Mouse (Mus musculus): ENCODE measurements around the gene Ciita. TPM values are rescaled to one million over a fixed set of nuclear protein-coding genes. Genes with fewer than 3 reads are reported as not detected.

The Ciita gene
- polyA plus RNA-seq, 1 experiment from 2014 or later, result 0.35 TPM

DNA sequence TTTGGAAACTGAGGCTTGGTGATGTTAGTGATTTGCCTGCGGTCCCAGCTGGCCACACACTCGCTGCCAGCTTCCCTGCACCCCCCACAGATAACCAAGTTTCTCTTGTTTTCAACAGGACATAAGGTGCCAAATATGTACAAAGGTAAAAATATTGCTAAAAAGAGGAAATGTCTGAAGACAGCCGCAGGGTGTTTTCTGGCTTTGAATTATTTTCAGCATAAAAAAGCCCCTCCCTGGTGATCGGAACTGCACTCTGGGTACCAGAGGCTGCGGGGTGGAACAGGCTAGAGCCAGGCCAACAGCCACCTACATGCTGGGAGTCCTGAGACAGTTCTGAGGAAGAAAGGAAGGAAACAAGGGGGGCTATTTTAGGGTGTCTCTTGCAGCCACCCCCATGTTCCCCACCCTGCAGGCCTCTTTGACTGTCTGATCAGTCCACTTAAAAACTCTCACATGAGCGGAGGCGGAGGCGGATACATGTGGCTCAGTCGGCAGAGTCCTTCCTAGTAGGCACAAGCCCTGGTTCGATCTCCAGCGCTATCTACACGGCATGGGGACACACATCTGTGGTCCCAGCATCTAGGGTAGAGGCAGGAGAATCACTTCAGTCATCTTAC is 36.2 kb downstream of the Ciita start:
- DNase-seq (ENCODE audit: low spot score), result no peak
- Histone ChIP-seq H3K36me3 (ENCODE audit: control insufficient read depth, insufficient read depth, low read length) (no peaks in the 10 kb centered on the region), H3K4me3 (ENCODE audit: low read depth, low read length) (no peak overlapping the region), H3K4me1 (ENCODE audit: control insufficient read depth, insufficient read depth, low read length) (no peaks in the 10 kb centered on the region), H3K27me3 (replicated peaks; ENCODE audit: control insufficient read depth, insufficient read depth, low read length) (no peaks in the 10 kb centered on the region), H3K4me2 (ENCODE audit: low read depth, low read length) (no peak overlapping the region), H3K9me3 (ENCODE audit: control insufficient read depth, low read length) (no peaks in the 10 kb centered on the region), H3K9ac (ENCODE audit: low read depth, low read length) (no peak overlapping the region), H3K27ac (replicated peaks; ENCODE audit: low read depth, low read length) (no peak overlapping the region)
- ATAC-seq (ENCODE audit: low read depth), result no peak
- 88% methylated on average over 12 of the region's 12 CpGs for WGBS

- Histone ChIP-seq H3K27me3 (replicated peaks; ENCODE audit: control insufficient read depth, insufficient read depth, low read length) (no peaks in the 10 kb centered on the region), H3K4me1 (ENCODE audit: control insufficient read depth, insufficient read depth, low read length) (no peaks in the 10 kb centered on the region), H3K36me3 (ENCODE audit: control insufficient read depth, insufficient read depth, low read length) (no peaks in the 10 kb centered on the region), H3K4me2 (ENCODE audit: low read depth, low read length) (no peak overlapping the region), H3K4me3 (ENCODE audit: low read depth, low read length) (no peak overlapping the region), H3K9ac (ENCODE audit: low read depth, low read length) (no peak overlapping the region), H3K9me3 (ENCODE audit: control insufficient read depth, low read length) (no peaks in the 10 kb centered on the region), H3K27ac (replicated peaks; ENCODE audit: low read depth, low read length) (no peak overlapping the region)
- 50% methylated on average over 5 of the region's 5 CpGs for WGBS
- no peak for ATAC-seq (ENCODE audit: low read depth)
- no peak for DNase-seq (ENCODE audit: low spot score)
These were observed 38.2 kb downstream of the Ciita start for GRCm38 (mm10) chr16:10518030-10518429.

DNA sequence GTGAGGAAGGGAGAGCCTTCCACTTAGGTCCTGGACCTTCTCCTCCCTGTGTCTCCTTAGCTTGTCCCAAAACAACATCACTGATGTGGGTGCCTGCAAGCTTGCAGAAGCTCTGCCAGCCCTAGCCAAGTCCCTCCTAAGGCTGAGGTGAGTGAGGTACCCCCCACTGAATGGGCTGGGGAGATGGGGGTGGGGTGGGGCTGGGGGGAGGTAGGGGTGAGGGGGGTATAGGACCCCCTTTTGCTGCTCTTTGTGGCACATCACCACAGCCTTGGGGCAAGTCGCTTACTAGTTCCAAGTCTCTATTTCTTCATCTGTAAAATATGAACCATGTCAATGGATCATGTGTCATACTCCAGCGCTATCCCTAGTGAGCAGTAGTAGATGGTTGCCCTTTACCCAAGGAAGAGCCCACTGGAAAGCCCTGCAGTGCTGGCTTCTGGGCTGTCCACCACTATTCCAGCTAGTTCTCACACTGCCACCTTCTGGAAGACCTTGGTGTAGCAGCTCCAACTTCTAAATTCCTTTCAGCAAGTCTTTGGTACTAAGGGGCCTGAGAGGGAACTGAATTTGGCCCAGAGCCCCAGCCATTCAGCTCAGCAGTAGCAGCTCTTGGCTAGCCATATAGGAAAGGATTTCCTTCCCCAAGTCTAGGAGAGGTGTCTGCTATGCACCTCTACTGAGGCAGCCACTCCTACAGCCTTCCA is 41.2 kb downstream of the Ciita start:
- DNase-seq (ENCODE audit: low spot score), result peak; percentile 88
- no peak overlapping the region for H3K4me3 ChIP-seq (ENCODE audit: low read depth, low read length)
- no peak overlapping the region for H3K9ac ChIP-seq (ENCODE audit: low read depth, low read length)
- ATAC-seq (ENCODE audit: low read depth), result peak; percentile 82
- no peak overlapping the region for H3K27ac ChIP-seq (replicated peaks; ENCODE audit: low read depth, low read length)
- H3K4me2 ChIP-seq (ENCODE audit: low read depth, low read length), result no peak overlapping the region
- no peaks in the 10 kb centered on the region for H3K27me3 ChIP-seq (replicated peaks; ENCODE audit: control insufficient read depth, insufficient read depth, low read length)
- WGBS, result 44% methylated on average over 2 of the region's 2 CpGs
- no peaks in the 10 kb centered on the region for H3K9me3 ChIP-seq (ENCODE audit: control insufficient read depth, low read length)
- no peaks in the 10 kb centered on the region for H3K4me1 ChIP-seq (ENCODE audit: control insufficient read depth, insufficient read depth, low read length)
- H3K36me3 ChIP-seq (ENCODE audit: control insufficient read depth, insufficient read depth, low read length), result no peaks in the 10 kb centered on the region

DNA sequence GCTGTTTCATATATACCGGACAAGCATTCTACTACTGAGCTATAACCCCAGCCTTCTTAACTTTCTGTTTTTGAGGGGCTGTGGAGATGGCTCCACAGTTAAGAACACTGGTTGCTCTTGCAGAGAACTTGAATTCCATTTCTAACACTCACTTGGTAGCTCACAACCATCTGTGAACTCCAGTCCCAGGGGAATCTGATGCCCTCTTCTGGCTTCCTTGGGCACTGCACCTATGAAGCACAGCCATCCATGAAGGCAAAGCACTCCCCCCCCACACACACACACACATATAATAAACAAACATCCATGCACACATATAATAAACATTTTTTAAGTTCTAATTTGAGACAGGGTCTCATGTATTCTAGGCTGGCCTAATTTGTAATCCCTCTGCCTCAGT is 43.0 kb downstream of the Ciita start:
- no peak for DNase-seq (ENCODE audit: low spot score)
- WGBS, result 81% methylated on average over 1 of the region's 1 CpGs

DNA sequence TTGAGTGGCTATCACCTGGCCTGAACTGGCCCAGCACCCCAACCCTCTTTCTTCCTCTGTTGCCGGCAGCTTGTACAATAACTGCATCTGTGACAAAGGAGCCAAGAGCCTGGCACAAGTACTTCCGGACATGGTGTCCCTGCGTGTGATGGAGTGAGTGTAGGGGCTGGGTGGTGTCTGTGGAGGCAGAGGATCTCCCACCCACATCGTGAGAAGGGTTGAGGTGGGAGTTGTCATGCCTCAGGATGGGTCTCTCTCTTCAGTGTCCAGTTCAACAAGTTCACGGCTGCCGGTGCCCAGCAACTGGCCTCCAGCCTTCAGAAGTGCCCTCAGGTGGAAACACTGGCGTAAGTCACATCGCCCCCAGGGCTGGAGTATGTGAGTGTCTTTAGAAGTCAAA is 43.8 kb downstream of the Ciita start:
- no peak overlapping the region for H3K9ac ChIP-seq (ENCODE audit: low read depth, low read length)
- ATAC-seq (ENCODE audit: low read depth) (no peak), DNase-seq (ENCODE audit: low spot score) (no peak)
- no peaks in the 10 kb centered on the region for H3K4me1 ChIP-seq (ENCODE audit: control insufficient read depth, insufficient read depth, low read length)
- 86% methylated on average over 8 of the region's 8 CpGs for whole genome bisulfite sequencing
- H3K27me3 ChIP-seq (replicated peaks; ENCODE audit: control insufficient read depth, insufficient read depth, low read length), result no peaks in the 10 kb centered on the region
- H3K4me3 ChIP-seq (ENCODE audit: low read depth, low read length), result no peak overlapping the region
- H3K4me2 ChIP-seq (ENCODE audit: low read depth, low read length), result no peak overlapping the region
- no peaks in the 10 kb centered on the region for H3K9me3 ChIP-seq (ENCODE audit: control insufficient read depth, low read length)
- no peak overlapping the region for H3K27ac ChIP-seq (replicated peaks; ENCODE audit: low read depth, low read length)
- H3K36me3 ChIP-seq (ENCODE audit: control insufficient read depth, insufficient read depth, low read length), result no peaks in the 10 kb centered on the region

More for the DNA sequence above, 43.0 kb downstream of the Ciita start:
- Histone ChIP-seq H3K27ac (replicated peaks; ENCODE audit: low read depth, low read length) (no peak overlapping the region), H3K4me3 (ENCODE audit: low read depth, low read length) (no peak overlapping the region), H3K4me2 (ENCODE audit: low read depth, low read length) (no peak overlapping the region), H3K9me3 (ENCODE audit: control insufficient read depth, low read length) (no peaks in the 10 kb centered on the region), H3K27me3 (replicated peaks; ENCODE audit: control insufficient read depth, insufficient read depth, low read length) (no peaks in the 10 kb centered on the region), H3K4me1 (ENCODE audit: control insufficient read depth, insufficient read depth, low read length) (no peaks in the 10 kb centered on the region), H3K36me3 (ENCODE audit: control insufficient read depth, insufficient read depth, low read length) (no peaks in the 10 kb centered on the region), H3K9ac (ENCODE audit: low read depth, low read length) (no peak overlapping the region)
- ATAC-seq (ENCODE audit: low read depth), result no peak

- H3K27me3 ChIP-seq (replicated peaks; ENCODE audit: control insufficient read depth, insufficient read depth, low read length), result no peaks in the 10 kb centered on the region
- ATAC-seq (ENCODE audit: low read depth) (no peak), DNase-seq (ENCODE audit: low spot score) (no peak)
- no peak overlapping the region for H3K4me2 ChIP-seq (ENCODE audit: low read depth, low read length)
- no peak overlapping the region for H3K4me3 ChIP-seq (ENCODE audit: low read depth, low read length)
- H3K27ac ChIP-seq (replicated peaks; ENCODE audit: low read depth, low read length), result no peak overlapping the region
- 80% methylated on average over 4 of the region's 4 CpGs for WGBS
- H3K9ac ChIP-seq (ENCODE audit: low read depth, low read length), result no peak overlapping the region
- no peaks in the 10 kb centered on the region for H3K9me3 ChIP-seq (ENCODE audit: control insufficient read depth, low read length)
- peaks cover 8% of the 10 kb centered on the region; the same call in 1 of the 2 replicates for H3K36me3 ChIP-seq (ENCODE audit: control insufficient read depth, insufficient read depth, low read length)
- no peaks in the 10 kb centered on the region for H3K4me1 ChIP-seq (ENCODE audit: control insufficient read depth, insufficient read depth, low read length)
These were observed 45.2 kb downstream of the Ciita start for GRCm38 (mm10) chr16:10524866-10525609.

- ATAC-seq (ENCODE audit: low read depth) (no peak), DNase-seq (ENCODE audit: low spot score) (no peak)
- Histone ChIP-seq H3K4me2 (ENCODE audit: low read depth, low read length) (no peak overlapping the region), H3K4me1 (ENCODE audit: control insufficient read depth, insufficient read depth, low read length) (no peaks in the 10 kb centered on the region), H3K27me3 (replicated peaks; ENCODE audit: control insufficient read depth, insufficient read depth, low read length) (no peaks in the 10 kb centered on the region), H3K9ac (ENCODE audit: low read depth, low read length) (no peak overlapping the region), H3K36me3 (ENCODE audit: control insufficient read depth, insufficient read depth, low read length) (peaks cover 14% of the 10 kb centered on the region; the same call in 1 of the 2 replicates), H3K4me3 (ENCODE audit: low read depth, low read length) (no peak overlapping the region), H3K27ac (replicated peaks; ENCODE audit: low read depth, low read length) (no peak overlapping the region), H3K9me3 (ENCODE audit: control insufficient read depth, low read length) (no peaks in the 10 kb centered on the region)
- whole genome bisulfite sequencing, result 70% methylated on average over 2 of the region's 2 CpGs
These were observed 45.7 kb downstream of the Ciita start for GRCm38 (mm10) chr16:10525610-10525980.

GRCm38 (mm10) chr16:10527046-10527644 is 47.3 kb downstream of the Ciita start:
- Histone ChIP-seq H3K4me2 (ENCODE audit: low read depth, low read length) (no peak overlapping the region), H3K27me3 (replicated peaks; ENCODE audit: control insufficient read depth, insufficient read depth, low read length) (no peaks in the 10 kb centered on the region), H3K36me3 (ENCODE audit: control insufficient read depth, insufficient read depth, low read length) (peaks cover 28% of the 10 kb centered on the region; the same call in 1 of the 2 replicates), H3K9me3 (ENCODE audit: control insufficient read depth, low read length) (no peaks in the 10 kb centered on the region), H3K4me1 (ENCODE audit: control insufficient read depth, insufficient read depth, low read length) (no peaks in the 10 kb centered on the region), H3K9ac (ENCODE audit: low read depth, low read length) (no peak overlapping the region), H3K4me3 (ENCODE audit: low read depth, low read length) (no peak overlapping the region), H3K27ac (replicated peaks; ENCODE audit: low read depth, low read length) (no peak overlapping the region)
- ATAC-seq (ENCODE audit: low read depth) (no peak), DNase-seq (ENCODE audit: low spot score) (no peak)
- 85% methylated on average over 6 of the region's 6 CpGs for WGBS

Data from embryonic facial prominence, embryonic 14.5 days (tissue).